Mouse (Mus musculus) testis, adult 10 weeks (tissue): ENCODE measurements around the gene Ndufb3. TPM values are rescaled to one million over a fixed set of nuclear protein-coding genes. Genes with fewer than 3 reads are reported as not detected.

Experiments used
- polyA plus RNA-seq: library from polyadenylated mRNA; stranded (reverse); fragments of 350-450 nt; fragmentation: Illumina TruSeq; extraction: RNeasy Lipid Tissue Mini Kit (QIAGEN cat#74804); gene quantifications from one replicate; pipeline ENCODE4 v1.2.3, GENCODE M21; 2014; ENCODE audit warnings: low read depth, low replicate concordance

Gene Ndufb3
- 28.3 TPM for polyA plus RNA-seq

GRCm38 (mm10) chr1:58586171-58586997 lies at the start of gene Ndufb3, which contains the start of gene Fam126b:
TSS of gene Ndufb3 (plus strand) at chr1:58586384.
TSS of gene Fam126b (minus strand) at chr1:58586323.

Other genes with a start within 250 kb of the Ndufb3 start
- 252 TPM for gene Bzw1, start 193.5 kb upstream of the Ndufb3 start, polyA plus RNA-seq
- 127 TPM for gene Clk1, start 162.3 kb upstream of the Ndufb3 start, polyA plus RNA-seq
- 13.2 TPM for gene Nif3l1, start 141.2 kb upstream of the Ndufb3 start, polyA plus RNA-seq
- gene Ppil3, start 140.9 kb upstream of the Ndufb3 start, polyA plus RNA-seq, result 58.8 TPM
- gene Orc2, start 81.3 kb upstream of the Ndufb3 start, polyA plus RNA-seq, result 84.7 TPM
- gene Fam126b, start 61 bp upstream of the Ndufb3 start, polyA plus RNA-seq, result 21.9 TPM
- 339 TPM for gene Als2cr12, start 109.6 kb downstream of the Ndufb3 start, polyA plus RNA-seq
- gene Cflar, start 125.1 kb downstream of the Ndufb3 start, polyA plus RNA-seq, result 15.7 TPM
- 5.5 TPM for gene Casp8, start 209.0 kb downstream of the Ndufb3 start, polyA plus RNA-seq